Mouse (Mus musculus): ENCODE measurements around the gene Eif4h.

- no peak for TF ChIP-seq CTCF (conservative IDR thresholded peaks at IDR 0.05; ENCODE audit: low read length)
- no peak for TF ChIP-seq POU5F1 (IDR thresholded peaks at IDR 0.05; ENCODE audit: borderline replicate concordance, low read length)
- TF ChIP-seq NANOG (IDR thresholded peaks at IDR 0.05; ENCODE audit: borderline replicate concordance, low read length) = no peak
Observed at GRCm38 (mm10) chr5:134684398-134684797, 45.1 kb upstream of the Eif4h start.

Data from E14TG2a.4 (cell line).